Mouse (Mus musculus): Measurements from ENCODE around the gene Olfr54. TPM values are rescaled to one million over a fixed set of nuclear protein-coding genes. Genes with fewer than 3 reads are reported as not detected.
"Not testable (repeated sequence)": the region's sequence is repeated elsewhere in the genome, so short reads cannot be mapped to it uniquely, and the experiment has no call there.

The Olfr54 gene
- polyA plus RNA-seq, 1 experiment, result not detected

GRCm38 (mm10) chr11:51032851-51033250 lies 18.8 kb downstream of the Olfr54 start:
- no peak for TF ChIP-seq GATA1 (IDR thresholded peaks at IDR 0.05; ENCODE audit: borderline replicate concordance, low read length)
- Histone ChIP-seq H3K27me3 (replicated peaks) (no peaks in the 10 kb centered on the region), H3K4me3 (replicated peaks) (no peak overlapping the region), H3K4me1 (no peaks in the 10 kb centered on the region), H3K9me3 (peaks cover 12% of the 10 kb centered on the region), H3K36me3 (replicated peaks; ENCODE audit: low read length) (no peaks in the 10 kb centered on the region)

GRCm38 (mm10) chr11:51034141-51034540 lies 20.1 kb downstream of the Olfr54 start:
- H3K9me3 ChIP-seq, result peaks cover 15% of the 10 kb centered on the region
- H3K4me3 ChIP-seq (replicated peaks); H3K27me3 ChIP-seq (replicated peaks); H3K36me3 ChIP-seq (replicated peaks; ENCODE audit: low read length); H3K4me1 ChIP-seq: not testable (repeated sequence)

GRCm38 (mm10) chr11:51035951-51036350 lies 21.9 kb downstream of the Olfr54 start:
- no peak for TF ChIP-seq FLI1 (IDR thresholded peaks at IDR 0.05; ENCODE audit: low read length)
- TF ChIP-seq GATA1 (IDR thresholded peaks at IDR 0.05; ENCODE audit: borderline replicate concordance, low read length), result no peak
- H3K4me1 ChIP-seq, result no peaks in the 10 kb centered on the region
- peaks cover 15% of the 10 kb centered on the region for H3K9me3 ChIP-seq
- H3K27me3 ChIP-seq (replicated peaks), result no peaks in the 10 kb centered on the region
- H3K36me3 ChIP-seq (replicated peaks; ENCODE audit: low read length), result no peaks in the 10 kb centered on the region
- no peak overlapping the region for H3K4me3 ChIP-seq (replicated peaks)

GRCm38 (mm10) chr11:51044776-51045175 lies 30.7 kb downstream of the Olfr54 start:
- not testable (repeated sequence) for H3K27me3 ChIP-seq (replicated peaks); H3K4me3 ChIP-seq (replicated peaks); H3K9me3 ChIP-seq; H3K36me3 ChIP-seq (replicated peaks; ENCODE audit: low read length); H3K4me1 ChIP-seq

GRCm38 (mm10) chr11:51047809-51048208 lies 33.8 kb downstream of the Olfr54 start, which contains the start of gene Olfr1375:
Olfr1375 (plus strand) TSS chr11:51048109.
- H3K36me3 ChIP-seq (replicated peaks; ENCODE audit: low read length); H3K4me3 ChIP-seq (replicated peaks); H3K4me1 ChIP-seq; H3K27me3 ChIP-seq (replicated peaks); H3K9me3 ChIP-seq: not testable (repeated sequence)

GRCm38 (mm10) chr11:51051678-51052077 lies 37.6 kb downstream of the Olfr54 start:
- no peaks in the 10 kb centered on the region for H3K4me1 ChIP-seq
- no peaks in the 10 kb centered on the region for H3K27me3 ChIP-seq (replicated peaks)
- no peaks in the 10 kb centered on the region for H3K36me3 ChIP-seq (replicated peaks; ENCODE audit: low read length)
- peaks cover 7% of the 10 kb centered on the region; the same call in 1 of the 2 replicates for H3K9me3 ChIP-seq
- TF ChIP-seq GATA1 (IDR thresholded peaks at IDR 0.05; ENCODE audit: borderline replicate concordance, low read length) (no peak), FLI1 (IDR thresholded peaks at IDR 0.05; ENCODE audit: low read length) (no peak)
- H3K4me3 ChIP-seq (replicated peaks), result no peak overlapping the region

GRCm38 (mm10) chr11:51053230-51053629 lies 39.2 kb downstream of the Olfr54 start:
- TF ChIP-seq FLI1 (IDR thresholded peaks at IDR 0.05; ENCODE audit: low read length) (no peak), GATA1 (IDR thresholded peaks at IDR 0.05; ENCODE audit: borderline replicate concordance, low read length) (no peak)
- H3K36me3 ChIP-seq (replicated peaks; ENCODE audit: low read length), result no peaks in the 10 kb centered on the region
- H3K4me3 ChIP-seq (replicated peaks), result no peak overlapping the region
- peaks cover 3% of the 10 kb centered on the region; the same call in 1 of the 2 replicates for H3K9me3 ChIP-seq
- H3K27me3 ChIP-seq (replicated peaks), result peaks cover under 1% of the 10 kb centered on the region
- H3K4me1 ChIP-seq, result no peaks in the 10 kb centered on the region

- TF ChIP-seq FLI1 (IDR thresholded peaks at IDR 0.05; ENCODE audit: low read length) (no peak), GATA1 (IDR thresholded peaks at IDR 0.05; ENCODE audit: borderline replicate concordance, low read length) (no peak)
- no peaks in the 10 kb centered on the region for H3K9me3 ChIP-seq
- H3K27me3 ChIP-seq (replicated peaks), result peaks cover 15% of the 10 kb centered on the region
- H3K4me3 ChIP-seq (replicated peaks), result peak within 1 kb of the TSS; percentile 87
- H3K4me1 ChIP-seq, result peaks cover 6% of the 10 kb centered on the region; the same call in 1 of the 2 replicates
- H3K36me3 ChIP-seq (replicated peaks; ENCODE audit: low read length), result no peaks in the 10 kb centered on the region
Observed at GRCm38 (mm10) chr11:51059151-51059571, 45.1 kb downstream of the Olfr54 start, which contains the start of gene Zfp354a. Zfp354a (plus strand) TSS chr11:51059257.

- no peaks in the 10 kb centered on the region for H3K36me3 ChIP-seq (replicated peaks; ENCODE audit: low read length)
- no peaks in the 10 kb centered on the region for H3K9me3 ChIP-seq
- H3K27me3 ChIP-seq (replicated peaks), result peaks cover 15% of the 10 kb centered on the region
- H3K4me1 ChIP-seq, result peaks cover 6% of the 10 kb centered on the region; the same call in 1 of the 2 replicates
- peak overlapping the region; percentile 87 for H3K4me3 ChIP-seq (replicated peaks)
- TF ChIP-seq FLI1 (IDR thresholded peaks at IDR 0.05; ENCODE audit: low read length), result no peak
- no peak for TF ChIP-seq GATA1 (IDR thresholded peaks at IDR 0.05; ENCODE audit: borderline replicate concordance, low read length)
Observed at GRCm38 (mm10) chr11:51059640-51060039, 45.6 kb downstream of the Olfr54 start.

GRCm38 (mm10) chr11:51060981-51061380 lies 46.9 kb downstream of the Olfr54 start:
- H3K4me3 ChIP-seq (replicated peaks), result no peak overlapping the region
- peaks cover 6% of the 10 kb centered on the region; the same call in 1 of the 2 replicates for H3K4me1 ChIP-seq
- no peaks in the 10 kb centered on the region for H3K9me3 ChIP-seq
- H3K36me3 ChIP-seq (replicated peaks; ENCODE audit: low read length), result no peaks in the 10 kb centered on the region
- peaks cover 15% of the 10 kb centered on the region for H3K27me3 ChIP-seq (replicated peaks)
- no peak for TF ChIP-seq FLI1 (IDR thresholded peaks at IDR 0.05; ENCODE audit: low read length)
- no peak for TF ChIP-seq GATA1 (IDR thresholded peaks at IDR 0.05; ENCODE audit: borderline replicate concordance, low read length)

GRCm38 (mm10) chr11:51063276-51063675 lies 49.2 kb downstream of the Olfr54 start:
- H3K4me1 ChIP-seq, result peaks cover 6% of the 10 kb centered on the region; the same call in 1 of the 2 replicates
- H3K9me3 ChIP-seq, result no peaks in the 10 kb centered on the region
- H3K36me3 ChIP-seq (replicated peaks; ENCODE audit: low read length), result no peaks in the 10 kb centered on the region
- no peak overlapping the region for H3K4me3 ChIP-seq (replicated peaks)
- no peak for TF ChIP-seq GATA1 (IDR thresholded peaks at IDR 0.05; ENCODE audit: borderline replicate concordance, low read length)
- TF ChIP-seq FLI1 (IDR thresholded peaks at IDR 0.05; ENCODE audit: low read length), result no peak
- H3K27me3 ChIP-seq (replicated peaks), result peaks cover 14% of the 10 kb centered on the region

All from megakaryocyte, embryonic 14.5 days (primary cell).